Mouse (Mus musculus) kidney, adult 2 months (tissue): ENCODE results near the gene Cldn4. TPM values are rescaled to one million over a fixed set of nuclear protein-coding genes. Genes with fewer than 3 reads are reported as not detected.
A peak's percentile ranks its signal among the peaks of the same experiment; 100 is the strongest.

Experiments
- DNase-seq: peaks from one replicate; pipeline ENCODE4 v3.0.0; 2021
- H3K27ac ChIP-seq: fragments of 200-500 bp; 2 replicates; pipeline ENCODE4 v1.5.1; 2012; ENCODE audit warnings: low read depth, low read length, control low read depth, inconsistent platforms; ENCODE audit not compliant: insufficient read depth
- H3K27me3 ChIP-seq: fragments of 200-500 bp; replicated peaks from 2 replicates; pipeline ENCODE4 v1.6.1; 2012; ENCODE audit warnings: mild to moderate bottlenecking, moderate library complexity, low read length, inconsistent platforms; ENCODE audit not compliant: control insufficient read depth, insufficient read depth
- H3K36me3 ChIP-seq: fragments of 200-500 bp; 2 replicates; pipeline ENCODE4 v1.6.1; 2012; ENCODE audit warnings: mild to moderate bottlenecking, moderate library complexity, low read length, inconsistent platforms; ENCODE audit not compliant: control insufficient read depth, insufficient read depth
- H3K4me1 ChIP-seq: fragments of 200-500 bp; 2 replicates; pipeline ENCODE4 v1.6.1; 2011; ENCODE audit warnings: low read length; ENCODE audit not compliant: control insufficient read depth, insufficient read depth
- H3K4me3 ChIP-seq: fragments of 200-500 bp; 2 replicates; pipeline ENCODE4 v1.5.1; 2011; ENCODE audit warnings: mild to moderate bottlenecking, low read depth, low read length, control low read depth; ENCODE audit not compliant: insufficient read depth
- CTCF ChIP-seq: fragments of 200-500 bp; conservative IDR thresholded peaks from 2 replicates; pipeline ENCODE4 v1.5.1; 2011; ENCODE audit warnings: low read depth, mild to moderate bottlenecking, control low read depth, low read length, moderate library complexity, mixed read lengths; ENCODE audit not compliant: insufficient read depth, insufficient read length
- POLR2A ChIP-seq: fragments of 200-500 bp; IDR thresholded peaks from one replicate; pipeline ENCODE4 v1.6.1; 2011; ENCODE audit warnings: low read depth, low read length, control low read depth
- WGBS: fragments of 180-500 bp; shearing (Covaris S2); methylation state at CpG from one replicate; pipeline ENCODE4 v1.1.7; 2018; 5-methylcytosine and 5-hydroxymethylcytosine counted together
- polyA plus RNA-seq: library from polyadenylated mRNA; depleted of rRNA; stranded (reverse); fragments of >200 nt; gene quantifications from 2 replicates; pipeline ENCODE4 v1.2.3, GENCODE M21; 2012

Gene Cldn4
- polyA plus RNA-seq, 1 experiment = 37.5 TPM

DNA sequence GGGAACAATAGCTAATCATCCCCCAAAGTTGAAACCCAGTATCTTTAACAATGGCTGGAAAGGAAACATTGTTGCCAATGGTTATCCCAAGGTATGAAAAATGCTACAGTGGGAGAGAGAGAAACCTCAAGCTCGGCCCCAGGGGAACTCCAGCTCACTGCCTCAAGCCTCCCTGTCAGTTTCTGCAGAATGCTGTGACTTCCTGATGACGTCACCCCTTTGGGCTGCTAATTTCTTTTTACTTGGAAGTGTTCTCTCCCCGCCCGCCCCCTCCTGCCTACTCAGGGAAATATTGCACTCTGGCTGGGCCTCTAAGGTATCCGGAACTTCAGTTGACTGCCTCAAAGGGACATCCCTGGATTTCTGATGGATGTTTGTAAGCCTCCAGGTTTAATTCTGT, 16.8 kb upstream of the Cldn4 start:
- peak; percentile 58 for DNase-seq
- 57% methylated on average over 5 of the region's 5 CpGs for WGBS
- no peaks in the 10 kb centered on the region for H3K4me1 ChIP-seq

DNA sequence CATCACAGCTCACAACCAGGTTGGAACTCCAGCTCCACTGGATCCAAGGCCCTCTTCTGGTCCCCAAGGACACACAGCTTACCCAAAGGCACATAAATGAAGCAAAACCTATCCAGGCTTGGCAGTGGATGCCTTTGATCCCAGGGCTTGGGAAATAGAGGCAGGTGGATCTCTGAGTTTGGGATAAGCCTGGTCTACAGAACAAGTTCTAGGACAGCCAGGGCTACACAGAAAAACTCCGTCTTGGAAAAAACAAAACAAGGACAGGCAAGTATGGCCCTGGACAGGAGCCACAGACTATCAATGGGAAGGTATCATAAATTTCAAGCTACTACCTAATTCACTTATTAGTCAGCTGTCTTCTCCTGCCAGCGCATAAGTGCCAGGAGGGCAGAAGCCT, 14.8 kb upstream of the Cldn4 start:
- no peak overlapping the region for H3K4me3 ChIP-seq
- TF ChIP-seq POLR2A = no peak
- no peak for TF ChIP-seq CTCF
- no peaks in the 10 kb centered on the region for H3K4me1 ChIP-seq
- no peaks in the 10 kb centered on the region for H3K36me3 ChIP-seq
- DNase-seq = no peak
- no peaks in the 10 kb centered on the region for H3K27me3 ChIP-seq
- H3K27ac ChIP-seq = no peak overlapping the region
- 91% methylated on average over 2 of the region's 2 CpGs for WGBS

More for the DNA sequence above, 16.8 kb upstream of the Cldn4 start:
- Histone ChIP-seq H3K36me3 (no peaks in the 10 kb centered on the region), H3K27ac (no peak overlapping the region), H3K4me3 (no peak overlapping the region), H3K27me3 (no peaks in the 10 kb centered on the region)
- no peak for TF ChIP-seq CTCF
- no peak for TF ChIP-seq POLR2A

DNA sequence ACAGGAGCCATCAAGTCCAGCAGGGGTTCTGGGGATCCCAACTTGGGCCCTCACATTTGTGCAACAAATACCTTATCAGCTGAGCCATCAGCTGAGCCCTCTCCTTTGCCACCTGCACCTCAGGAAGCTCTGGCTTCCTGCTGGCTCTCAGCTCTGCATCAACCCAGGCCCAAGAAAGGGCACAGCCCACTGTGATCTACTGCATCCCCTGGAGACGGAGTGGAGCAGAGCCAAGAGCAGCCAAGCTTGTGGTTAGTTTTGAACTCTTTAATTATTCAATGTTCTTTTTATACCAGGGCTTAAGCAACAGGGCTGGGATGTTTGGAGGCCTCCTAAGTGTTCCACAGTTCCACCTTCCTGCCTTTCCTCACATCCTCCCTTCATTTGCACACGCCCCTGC, 13.7 kb upstream of the Cldn4 start:
- no peak for DNase-seq
- TF ChIP-seq POLR2A (no peak), CTCF (no peak)
- Histone ChIP-seq H3K27me3 (no peaks in the 10 kb centered on the region), H3K27ac (no peak overlapping the region), H3K4me1 (no peaks in the 10 kb centered on the region), H3K4me3 (no peak overlapping the region), H3K36me3 (no peaks in the 10 kb centered on the region)
- WGBS = 58% methylated on average over 2 of the region's 2 CpGs

DNA sequence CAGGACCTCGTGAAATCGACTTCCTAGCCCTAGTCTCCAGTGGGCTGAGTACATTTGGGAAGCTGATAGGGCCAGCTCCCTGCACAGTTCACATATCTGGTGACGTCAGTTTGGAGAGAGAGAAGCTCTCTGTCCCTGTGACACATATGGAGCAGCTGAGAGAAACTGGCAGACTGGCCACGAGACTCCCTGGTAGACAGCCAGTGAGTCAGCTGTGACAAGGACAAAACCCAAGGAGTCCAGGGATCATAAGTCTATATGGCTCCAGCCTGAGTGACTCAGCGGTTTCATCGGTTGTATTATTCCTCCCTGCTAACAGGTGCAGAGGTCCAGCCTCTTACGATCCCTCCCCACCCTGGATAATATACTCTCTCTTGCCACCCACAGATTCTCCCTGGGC, 12.4 kb upstream of the Cldn4 start:
- TF ChIP-seq POLR2A (no peak), CTCF (no peak)
- H3K36me3 ChIP-seq = no peaks in the 10 kb centered on the region
- WGBS = 61% methylated on average over 7 of the region's 7 CpGs

DNA sequence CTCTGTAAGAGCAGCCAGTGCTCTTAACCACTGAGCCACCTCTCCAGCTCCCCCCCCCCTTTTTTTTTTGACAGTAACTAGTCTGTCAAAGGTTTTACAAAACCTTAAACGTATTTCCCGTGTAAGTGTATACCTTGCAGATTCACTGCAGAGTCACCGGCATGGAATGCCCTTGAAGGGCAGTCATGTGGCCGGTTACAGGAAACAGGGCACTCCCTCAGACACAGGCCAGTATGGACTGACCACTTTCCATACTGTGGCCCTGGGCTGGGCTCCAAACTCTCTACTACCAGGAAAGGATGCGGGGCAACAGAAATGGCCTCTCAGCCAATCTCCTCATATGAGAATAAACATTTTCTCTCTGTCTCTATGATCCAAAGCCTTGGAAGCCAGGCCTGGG, 8.8 kb upstream of the Cldn4 start:
- 38% methylated on average over 5 of the region's 5 CpGs for WGBS
- no peaks in the 10 kb centered on the region for H3K36me3 ChIP-seq
- H3K27ac ChIP-seq = no peak overlapping the region
- no peaks in the 10 kb centered on the region for H3K27me3 ChIP-seq
- DNase-seq = no peak
- TF ChIP-seq CTCF (no peak), POLR2A (no peak)
- no peaks in the 10 kb centered on the region for H3K4me1 ChIP-seq
- H3K4me3 ChIP-seq = no peak overlapping the region

More for the DNA sequence above, 12.4 kb upstream of the Cldn4 start:
- Histone ChIP-seq H3K4me1 (no peaks in the 10 kb centered on the region), H3K4me3 (no peak overlapping the region), H3K27ac (no peak overlapping the region), H3K27me3 (no peaks in the 10 kb centered on the region)
- peak; percentile 24 for DNase-seq

DNA sequence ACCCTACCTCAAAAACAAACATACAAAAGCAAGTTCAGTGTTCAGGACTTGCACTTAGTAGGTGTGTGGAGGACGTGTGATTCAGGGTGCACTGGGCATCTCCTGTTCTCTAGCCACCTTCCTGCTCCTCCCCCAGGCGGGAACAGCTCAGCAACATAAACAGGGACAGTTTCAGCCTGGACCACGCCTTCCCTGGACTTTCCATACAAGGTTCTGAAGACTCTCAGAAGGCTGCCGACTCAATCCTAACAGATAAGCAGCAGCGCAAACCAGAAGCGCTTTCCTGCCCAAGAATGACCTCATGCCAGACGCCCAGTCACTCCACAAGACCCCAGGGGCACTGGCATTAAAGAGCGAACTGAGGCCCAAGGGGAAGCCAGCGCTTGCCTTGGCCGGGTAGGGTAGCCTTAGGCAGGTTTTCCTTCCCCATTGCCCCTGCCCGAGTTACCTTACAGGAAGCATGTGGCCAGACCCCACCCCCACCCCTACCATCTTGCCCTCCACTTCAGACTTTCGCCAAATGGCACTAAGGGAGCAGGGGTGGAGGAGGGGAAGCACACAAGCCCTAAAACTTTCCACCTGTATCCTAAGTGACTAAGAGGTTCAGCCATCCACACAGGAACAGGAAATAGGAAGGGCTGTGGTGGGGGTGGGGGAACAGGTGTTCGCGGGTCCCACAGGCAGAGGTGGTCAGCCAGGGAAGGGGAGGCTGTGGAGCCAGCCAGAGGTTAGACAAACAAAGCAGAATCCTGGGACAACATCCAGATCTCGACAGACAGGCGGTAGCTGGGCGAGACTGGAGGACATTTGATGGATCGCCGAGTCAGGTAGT, 4.5 kb upstream of the Cldn4 start:
- H3K4me3 ChIP-seq = no peak overlapping the region
- peak overlapping the region; percentile 48; the same call in 1 of the 2 replicates for H3K27ac ChIP-seq
- WGBS = 7% methylated on average over 19 of the region's 19 CpGs
- TF ChIP-seq CTCF (no peak), POLR2A (no peak)
- no peaks in the 10 kb centered on the region for H3K36me3 ChIP-seq
- no peak for DNase-seq
- H3K27me3 ChIP-seq = no peaks in the 10 kb centered on the region; the same call in 1 of the 2 replicates
- no peaks in the 10 kb centered on the region for H3K4me1 ChIP-seq

DNA sequence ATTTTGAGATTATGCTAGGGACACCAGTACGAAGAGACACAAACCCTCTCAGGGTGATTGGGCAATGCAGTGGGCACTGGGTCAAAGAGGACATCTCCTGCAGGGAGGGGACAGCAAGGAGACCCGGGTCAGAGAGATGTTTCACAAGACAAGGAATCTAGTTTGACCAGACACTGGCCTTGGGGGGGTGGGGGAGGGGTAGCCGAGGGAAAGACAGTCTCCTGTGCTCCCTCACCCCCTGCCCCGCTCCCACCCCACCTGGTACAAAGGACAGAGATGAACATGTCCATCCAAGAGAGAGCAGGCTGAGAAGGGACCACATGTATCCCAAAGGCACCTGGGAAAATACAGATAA, 1.3 kb upstream of the Cldn4 start:
- 57% methylated on average over 4 of the region's 4 CpGs for WGBS
- TF ChIP-seq CTCF = no peak
- no peak for TF ChIP-seq POLR2A
- DNase-seq = no peak
- Histone ChIP-seq H3K27me3 (no peaks in the 10 kb centered on the region; the same call in 1 of the 2 replicates), H3K4me3 (no peak overlapping the region), H3K4me1 (no peaks in the 10 kb centered on the region), H3K36me3 (no peaks in the 10 kb centered on the region), H3K27ac (no peak overlapping the region)
